Mouse (Mus musculus): ENCODE results near the gene Gm11939.

DNA sequence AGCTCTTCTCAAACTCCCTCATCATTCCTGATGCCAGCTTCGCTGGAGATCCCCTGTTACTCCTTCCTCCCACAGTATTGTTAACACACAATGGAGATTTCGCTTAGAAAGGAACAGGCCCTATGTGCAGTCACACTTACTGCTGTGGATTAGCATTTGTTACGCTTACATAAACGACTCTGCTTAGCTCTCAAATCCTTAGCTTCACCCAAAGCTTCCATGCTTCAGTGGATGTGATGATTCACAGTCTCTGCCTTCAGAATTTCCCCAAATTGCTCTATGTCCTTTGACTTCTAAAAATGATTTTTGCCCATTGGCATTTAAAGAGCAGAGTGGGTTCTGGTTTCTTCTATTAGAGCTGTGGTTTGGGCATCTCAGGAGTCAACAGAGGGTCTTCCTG lies 13.9 kb upstream of the Gm11939 start:
- TF ChIP-seq CTCF (IDR thresholded peaks at IDR 0.05; ENCODE audit: insufficient read depth, low read depth, low read length) (no peak), POLR2A (IDR thresholded peaks at IDR 0.05; ENCODE audit: insufficient read depth, low read depth, low read length) (no peak)
